Mouse (Mus musculus): ENCODE results near the gene Zc2hc1b. TPM values are rescaled to one million over a fixed set of nuclear protein-coding genes. Genes with fewer than 3 reads are reported as not detected.
A peak's percentile ranks its signal among the peaks of the same experiment; 100 is the strongest.

Gene Zc2hc1b
- polyA plus RNA-seq, 1 experiment: not detected

- H3K27me3 ChIP-seq (ENCODE audit: control insufficient read depth, insufficient read depth, low read length): no peaks in the 10 kb centered on the region
- WGBS: 9% methylated on average over 12 of the region's 12 CpGs
- no peak overlapping the region for H3K27ac ChIP-seq (ENCODE audit: insufficient read depth, low read length)
- no peaks in the 10 kb centered on the region for H3K4me1 ChIP-seq (ENCODE audit: control insufficient read depth, insufficient read depth, low read length)
- no peak overlapping the region for H3K4me3 ChIP-seq (replicated peaks; ENCODE audit: insufficient read depth, low read depth, low read length)
- TF ChIP-seq POLR2A (IDR thresholded peaks at IDR 0.05; ENCODE audit: borderline replicate concordance, insufficient read depth, low read length): no peak
- TF ChIP-seq CTCF (IDR thresholded peaks at IDR 0.05; ENCODE audit: borderline replicate concordance, insufficient read depth, low read depth, low read length): no peak
- no peak for DNase-seq
Observed at GRCm38 (mm10) chr10:13170739-13171448, 6.9 kb downstream of the Zc2hc1b start.

- H3K4me1 ChIP-seq (ENCODE audit: control insufficient read depth, insufficient read depth, low read length): no peaks in the 10 kb centered on the region
- WGBS: 92% methylated on average over 5 of the region's 5 CpGs
- H3K27me3 ChIP-seq (ENCODE audit: control insufficient read depth, insufficient read depth, low read length): no peaks in the 10 kb centered on the region
- no peak overlapping the region for H3K27ac ChIP-seq (ENCODE audit: insufficient read depth, low read length)
- TF ChIP-seq POLR2A (IDR thresholded peaks at IDR 0.05; ENCODE audit: borderline replicate concordance, insufficient read depth, low read length) (no peak), CTCF (IDR thresholded peaks at IDR 0.05; ENCODE audit: borderline replicate concordance, insufficient read depth, low read depth, low read length) (no peak)
- no peak for DNase-seq
- H3K4me3 ChIP-seq (replicated peaks; ENCODE audit: insufficient read depth, low read depth, low read length): no peak overlapping the region
Observed at GRCm38 (mm10) chr10:13168461-13168860, 9.4 kb downstream of the Zc2hc1b start.

GRCm38 (mm10) chr10:13162031-13162430 is 15.8 kb downstream of the Zc2hc1b start:
- Histone ChIP-seq H3K27ac (ENCODE audit: insufficient read depth, low read length) (no peak overlapping the region), H3K27me3 (ENCODE audit: control insufficient read depth, insufficient read depth, low read length) (no peaks in the 10 kb centered on the region), H3K4me1 (ENCODE audit: control insufficient read depth, insufficient read depth, low read length) (no peaks in the 10 kb centered on the region), H3K4me3 (replicated peaks; ENCODE audit: insufficient read depth, low read depth, low read length) (no peak overlapping the region)
- WGBS: 89% methylated on average over 4 of the region's 4 CpGs
- TF ChIP-seq POLR2A (IDR thresholded peaks at IDR 0.05; ENCODE audit: borderline replicate concordance, insufficient read depth, low read length): no peak
- TF ChIP-seq CTCF (IDR thresholded peaks at IDR 0.05; ENCODE audit: borderline replicate concordance, insufficient read depth, low read depth, low read length): no peak
- no peak for DNase-seq

GRCm38 (mm10) chr10:13160913-13161312 is 16.9 kb downstream of the Zc2hc1b start:
- no peaks in the 10 kb centered on the region for H3K4me1 ChIP-seq (ENCODE audit: control insufficient read depth, insufficient read depth, low read length)
- WGBS: 97% methylated on average over 4 of the region's 4 CpGs
- H3K27me3 ChIP-seq (ENCODE audit: control insufficient read depth, insufficient read depth, low read length): no peaks in the 10 kb centered on the region
- no peak overlapping the region for H3K4me3 ChIP-seq (replicated peaks; ENCODE audit: insufficient read depth, low read depth, low read length)
- no peak for DNase-seq
- TF ChIP-seq POLR2A (IDR thresholded peaks at IDR 0.05; ENCODE audit: borderline replicate concordance, insufficient read depth, low read length) (no peak), CTCF (IDR thresholded peaks at IDR 0.05; ENCODE audit: borderline replicate concordance, insufficient read depth, low read depth, low read length) (no peak)
- H3K27ac ChIP-seq (ENCODE audit: insufficient read depth, low read length): no peak overlapping the region

GRCm38 (mm10) chr10:13155377-13155776 is 22.4 kb downstream of the Zc2hc1b start:
- 86% methylated on average over 5 of the region's 5 CpGs for WGBS
- H3K27ac ChIP-seq (ENCODE audit: insufficient read depth, low read length): no peak overlapping the region
- H3K4me3 ChIP-seq (replicated peaks; ENCODE audit: insufficient read depth, low read depth, low read length): no peak overlapping the region
- H3K4me1 ChIP-seq (ENCODE audit: control insufficient read depth, insufficient read depth, low read length): no peaks in the 10 kb centered on the region
- DNase-seq: no peak
- no peaks in the 10 kb centered on the region for H3K27me3 ChIP-seq (ENCODE audit: control insufficient read depth, insufficient read depth, low read length)
- TF ChIP-seq POLR2A (IDR thresholded peaks at IDR 0.05; ENCODE audit: borderline replicate concordance, insufficient read depth, low read length) (no peak), CTCF (IDR thresholded peaks at IDR 0.05; ENCODE audit: borderline replicate concordance, insufficient read depth, low read depth, low read length) (no peak)

GRCm38 (mm10) chr10:13152811-13153364 is 24.9 kb downstream of the Zc2hc1b start:
- Histone ChIP-seq H3K4me1 (ENCODE audit: control insufficient read depth, insufficient read depth, low read length) (no peaks in the 10 kb centered on the region), H3K27me3 (ENCODE audit: control insufficient read depth, insufficient read depth, low read length) (no peaks in the 10 kb centered on the region), H3K27ac (ENCODE audit: insufficient read depth, low read length) (no peak overlapping the region), H3K4me3 (replicated peaks; ENCODE audit: insufficient read depth, low read depth, low read length) (no peak overlapping the region)
- DNase-seq: no peak
- 92% methylated on average over 4 of the region's 4 CpGs for WGBS
- TF ChIP-seq CTCF (IDR thresholded peaks at IDR 0.05; ENCODE audit: borderline replicate concordance, insufficient read depth, low read depth, low read length): no peak
- no peak for TF ChIP-seq POLR2A (IDR thresholded peaks at IDR 0.05; ENCODE audit: borderline replicate concordance, insufficient read depth, low read length)

- TF ChIP-seq CTCF (IDR thresholded peaks at IDR 0.05; ENCODE audit: borderline replicate concordance, insufficient read depth, low read depth, low read length) (no peak), POLR2A (IDR thresholded peaks at IDR 0.05; ENCODE audit: borderline replicate concordance, insufficient read depth, low read length) (no peak)
- DNase-seq: peak in 1 of 2 experiments; percentile 24
- Histone ChIP-seq H3K4me1 (ENCODE audit: control insufficient read depth, insufficient read depth, low read length) (no peaks in the 10 kb centered on the region), H3K27me3 (ENCODE audit: control insufficient read depth, insufficient read depth, low read length) (no peaks in the 10 kb centered on the region), H3K4me3 (replicated peaks; ENCODE audit: insufficient read depth, low read depth, low read length) (no peak overlapping the region), H3K27ac (ENCODE audit: insufficient read depth, low read length) (no peak overlapping the region)
- WGBS: 12% methylated on average over 5 of the region's 5 CpGs
Observed at GRCm38 (mm10) chr10:13151353-13151752, 26.5 kb downstream of the Zc2hc1b start.

GRCm38 (mm10) chr10:13150435-13150834 is 27.4 kb downstream of the Zc2hc1b start:
- DNase-seq: no peak
- no peak overlapping the region for H3K4me3 ChIP-seq (replicated peaks; ENCODE audit: insufficient read depth, low read depth, low read length)
- no peaks in the 10 kb centered on the region for H3K27me3 ChIP-seq (ENCODE audit: control insufficient read depth, insufficient read depth, low read length)
- H3K27ac ChIP-seq (ENCODE audit: insufficient read depth, low read length): no peak overlapping the region
- no peaks in the 10 kb centered on the region for H3K4me1 ChIP-seq (ENCODE audit: control insufficient read depth, insufficient read depth, low read length)
- TF ChIP-seq POLR2A (IDR thresholded peaks at IDR 0.05; ENCODE audit: borderline replicate concordance, insufficient read depth, low read length) (no peak), CTCF (IDR thresholded peaks at IDR 0.05; ENCODE audit: borderline replicate concordance, insufficient read depth, low read depth, low read length) (no peak)
- WGBS: 60% methylated on average over 3 of the region's 3 CpGs
